Mouse (Mus musculus) mouse embryonic stem cell (cell line): ENCODE results near the gene Cxcl1.
"Not testable (repeated sequence)": the region's sequence is repeated elsewhere in the genome, so short reads cannot be mapped to it uniquely, and the experiment has no call there.

ENCODE experiments used
- in situ Hi-C, 2 experiments: fragments of 300-500 bp; cut with MboI; formaldehyde crosslinking; loops; 1 replicate in 1 of 2; 3 replicates in 1 of 2; pipeline ENCODE4 v1.14.3; 2019 to 2020; ENCODE audit warnings: low sequenced_read_pairs in 2 of 2, low pct_unique_long_range_greater_than_20kb in 1 of 2, mixed read lengths in 1 of 2; ENCODE audit not compliant: unreplicated experiment in 1 of 2

Cxcl1 gene

GRCm38 (mm10) chr5:90890519-90891463 is at the start of gene Cxcl1:
TSS of gene Cxcl1 (plus strand) at chr5:90891241.
- in situ Hi-C loops = loop anchor here in 1 of 2 experiments (25.0 kb wide), 1 partner anchor 228 kb away; no protein-coding TSS in a partner anchor

- in situ Hi-C loops = no loop called here
Measured at GRCm38 (mm10) chr5:90843891-90844290, 47.1 kb upstream of the Cxcl1 start.

GRCm38 (mm10) chr5:90850096-90850495 is 40.9 kb upstream of the Cxcl1 start:
- in situ Hi-C loops = not testable (repeated sequence)

DNA sequence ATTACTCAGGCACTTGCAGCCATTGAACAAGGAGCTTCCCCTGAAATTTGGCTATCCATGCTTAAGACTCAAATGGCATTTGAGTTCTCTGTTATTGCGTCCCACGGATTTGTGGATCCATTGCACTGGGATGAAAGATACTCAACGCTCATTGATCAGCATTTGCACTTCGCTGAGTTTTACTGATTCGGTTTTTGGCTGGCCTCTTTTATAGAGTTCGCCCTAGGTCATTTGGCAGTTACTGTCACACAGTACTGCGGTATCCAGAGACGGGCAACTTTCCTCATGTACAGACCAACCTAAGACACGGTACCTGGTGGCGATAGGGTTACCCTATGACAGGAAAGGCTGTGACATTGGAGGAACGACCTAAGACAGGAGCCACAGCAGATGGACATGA is 39.6 kb upstream of the Cxcl1 start:
- in situ Hi-C loops = not testable (repeated sequence)

- in situ Hi-C loops = no loop called here
Measured at GRCm38 (mm10) chr5:90853206-90853605, 37.8 kb upstream of the Cxcl1 start.

DNA sequence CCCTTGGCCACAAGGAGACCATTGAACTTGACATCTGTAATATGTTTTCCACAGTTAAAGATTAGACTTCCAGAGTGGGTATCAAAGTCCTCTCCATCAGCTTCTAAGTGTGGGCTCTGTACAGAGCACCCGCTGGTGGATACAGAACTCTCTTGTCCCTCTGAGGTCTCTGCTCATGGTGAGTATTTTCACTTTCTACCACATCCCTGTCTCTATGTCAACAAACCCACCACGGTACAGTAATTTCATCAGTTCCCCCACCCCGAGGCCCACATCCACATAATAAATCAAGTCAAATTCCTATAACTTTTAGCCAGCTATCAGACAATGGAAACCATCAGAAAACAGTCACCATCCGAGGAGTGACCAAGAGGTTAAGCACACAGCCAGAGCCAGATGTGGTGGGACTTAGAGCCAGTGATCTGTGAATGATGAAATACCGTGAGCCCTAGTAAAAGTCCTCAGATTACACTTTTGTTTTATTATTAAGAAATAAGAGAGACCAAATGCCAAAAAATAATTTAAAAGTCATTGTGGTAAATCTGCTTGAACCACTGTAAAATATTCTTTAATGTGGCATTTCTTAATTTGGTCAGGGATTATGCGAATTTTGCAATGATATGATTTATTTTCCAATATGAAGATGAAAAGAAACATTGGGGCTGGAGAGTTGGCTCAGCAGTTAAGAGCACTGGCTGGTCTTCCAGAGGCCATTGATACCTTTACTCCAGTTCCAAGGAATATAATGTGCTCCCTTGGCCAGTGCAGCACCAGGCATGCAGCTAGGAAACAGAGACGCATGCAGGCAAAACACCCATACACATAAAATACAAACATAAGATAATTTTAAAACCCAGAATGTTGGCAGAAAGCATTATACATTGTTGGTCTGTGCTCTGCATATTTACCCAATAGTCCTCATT is 35.5 kb upstream of the Cxcl1 start:
- in situ Hi-C loops = no loop called here

- in situ Hi-C loops = no loop called here
Measured at GRCm38 (mm10) chr5:90857463-90857862, 33.6 kb upstream of the Cxcl1 start.

GRCm38 (mm10) chr5:90858429-90858828 is 32.6 kb upstream of the Cxcl1 start:
- in situ Hi-C loops = no loop called here

- in situ Hi-C loops = no loop called here
Measured at GRCm38 (mm10) chr5:90859031-90859430, 32.0 kb upstream of the Cxcl1 start.

GRCm38 (mm10) chr5:90861876-90862375 is 29.1 kb upstream of the Cxcl1 start:
- in situ Hi-C loops = no loop called here

GRCm38 (mm10) chr5:90866770-90867169 is 24.3 kb upstream of the Cxcl1 start:
- in situ Hi-C loops = no loop called here

DNA sequence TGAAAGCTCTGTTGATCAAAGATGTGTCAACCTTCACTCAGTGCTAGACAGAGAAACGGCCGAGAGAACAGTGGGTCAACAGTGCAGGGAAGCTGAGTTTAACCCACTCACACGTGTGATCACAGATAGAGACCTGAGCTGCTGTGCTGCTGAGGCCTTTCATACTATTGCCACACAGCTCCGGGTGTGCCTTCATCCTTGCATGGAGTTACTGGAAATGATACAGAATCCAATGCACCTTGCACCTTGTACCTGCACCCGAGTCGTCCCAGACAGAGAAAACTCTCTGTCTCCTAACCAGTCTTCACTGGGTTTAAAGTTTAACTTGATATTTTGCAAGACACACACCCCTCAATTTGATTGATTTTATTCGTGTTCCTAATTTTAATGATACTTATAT is 18.7 kb upstream of the Cxcl1 start:
- in situ Hi-C loops = no loop called here

DNA sequence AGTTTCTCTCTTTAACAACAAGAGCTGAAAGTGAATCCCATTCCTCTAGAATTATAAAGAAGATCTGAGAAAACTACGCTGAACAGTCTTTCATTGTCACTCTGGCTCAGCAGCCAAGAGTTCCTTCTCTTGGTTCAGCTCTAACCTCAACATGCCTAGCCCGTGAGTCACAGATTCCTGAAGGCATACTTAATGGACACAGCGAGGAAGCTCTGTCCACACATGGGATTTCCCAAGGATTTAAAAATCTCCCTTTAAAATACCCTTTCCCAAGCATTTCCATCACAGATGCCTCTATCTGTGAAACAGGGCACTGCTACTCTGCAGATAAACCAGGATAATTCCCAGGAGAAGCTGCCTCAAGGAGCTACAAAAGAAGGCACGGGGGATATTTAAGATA is 15.0 kb upstream of the Cxcl1 start:
- in situ Hi-C loops = loop anchor here in 1 of 2 experiments (25.0 kb wide), 1 partner anchor 214 kb away; no protein-coding TSS in a partner anchor

- in situ Hi-C loops = loop anchor here in 1 of 2 experiments (25.0 kb wide), 1 partner anchor 214 kb away; no protein-coding TSS in a partner anchor
Measured at GRCm38 (mm10) chr5:90876471-90877172, 14.4 kb upstream of the Cxcl1 start.

GRCm38 (mm10) chr5:90877173-90877512 is 13.9 kb upstream of the Cxcl1 start:
- in situ Hi-C loops = loop anchor here in 1 of 2 experiments (25.0 kb wide), 1 partner anchor 215 kb away; no protein-coding TSS in a partner anchor

- in situ Hi-C loops = loop anchor here in 1 of 2 experiments (25.0 kb wide), 1 partner anchor 217 kb away; no protein-coding TSS in a partner anchor
Measured at GRCm38 (mm10) chr5:90879307-90880014, 11.6 kb upstream of the Cxcl1 start.

DNA sequence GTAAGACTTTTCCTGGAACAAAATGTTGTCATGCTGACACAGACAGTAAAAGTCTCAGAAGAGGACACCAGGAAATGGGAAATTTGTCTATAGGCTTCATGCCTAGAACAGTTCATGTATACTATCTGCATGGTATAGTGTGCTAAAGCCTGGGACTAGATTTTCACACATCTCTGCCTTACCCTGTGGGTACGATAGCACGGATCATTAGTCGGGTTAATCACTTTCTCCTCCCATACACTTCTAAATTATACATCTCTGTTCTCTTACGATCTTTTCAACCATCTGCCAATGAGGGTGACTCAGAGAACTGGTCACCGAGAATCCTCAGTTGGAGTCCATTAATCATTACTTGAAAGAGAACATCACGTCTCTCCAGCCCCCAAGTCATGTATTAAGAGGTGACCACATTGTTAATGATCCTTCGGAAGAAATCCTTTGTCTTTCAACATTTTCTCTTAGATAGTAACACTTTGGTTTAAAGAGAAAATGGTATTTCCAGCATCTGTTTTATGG is 10.6 kb upstream of the Cxcl1 start:
- in situ Hi-C loops = loop anchor here in 1 of 2 experiments (25.0 kb wide), 1 partner anchor 218 kb away; no protein-coding TSS in a partner anchor
